Mouse (Mus musculus) cortical plate, adult 2 months (tissue): Measurements from ENCODE around the gene Rnf121.

ENCODE experiments used
- CTCF ChIP-seq: fragments of 200-500 bp; IDR thresholded peaks from 2 replicates; pipeline ENCODE4 v1.5.1; 2011; ENCODE audit warnings: mild to moderate bottlenecking, control low read depth, low read length; ENCODE audit not compliant: insufficient read depth; ENCODE audit errors: extremely low read depth
- POLR2A ChIP-seq: fragments of 200-500 bp; IDR thresholded peaks from 2 replicates; pipeline ENCODE4 v1.6.1; 2011; ENCODE audit warnings: mild to moderate bottlenecking, low read length, control low read depth; ENCODE audit not compliant: insufficient read depth; ENCODE audit errors: extremely low read depth

DNA sequence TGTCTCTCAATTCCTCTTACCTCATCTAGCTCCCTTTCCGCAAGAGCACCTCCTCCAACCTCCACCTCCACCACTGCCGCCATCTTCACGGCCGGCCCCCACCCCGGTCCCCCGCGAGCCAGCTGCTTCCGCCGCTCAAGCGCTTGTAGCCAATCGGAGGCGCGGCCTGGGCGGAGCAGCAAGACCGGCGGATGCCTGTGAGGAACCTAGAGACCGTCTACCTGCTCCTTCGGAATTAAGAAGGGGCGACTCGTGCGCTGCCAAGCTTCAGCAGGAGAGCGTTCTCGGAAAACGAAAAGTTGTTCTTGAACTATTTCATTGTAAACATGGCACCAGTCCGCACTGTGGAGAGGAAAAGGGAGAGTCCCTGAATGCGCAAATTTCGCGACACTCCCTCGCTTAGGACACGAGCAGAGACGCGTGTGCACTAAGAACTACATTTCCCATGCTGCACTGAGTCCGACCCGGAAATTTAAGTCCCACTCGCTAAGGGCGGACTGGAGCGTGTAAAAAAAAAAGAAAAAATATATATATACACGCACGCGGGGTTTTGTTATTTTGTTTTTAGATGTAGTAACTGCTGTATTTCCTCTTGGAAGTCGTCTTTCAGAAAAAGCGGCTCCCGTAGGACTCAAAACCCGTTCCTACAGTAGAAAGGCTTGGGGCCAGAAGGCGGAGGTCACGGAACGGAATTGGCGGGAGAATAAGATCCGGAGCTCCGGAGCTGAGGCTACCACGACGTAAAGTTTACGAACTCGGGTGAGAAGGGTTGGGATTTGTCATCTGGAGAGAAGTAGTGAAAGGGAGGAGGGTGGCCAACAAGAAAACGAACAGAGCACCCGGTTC is at the start of gene Rnf121, which contains the start of the genes Xndc1 and Xntrpc:
- TF ChIP-seq POLR2A (peak; percentile 47), CTCF (no peak)
